Mouse (Mus musculus): ENCODE measurements at regions not wholly inside any gene's neighbourhood (a gene's known extent, or its start where the extent isn't known, plus 50 kb on each side); places are given as distances from the start of the nearest gene placed in this dataset.
A peak's percentile ranks its signal among the peaks of the same experiment; 100 is the strongest.

DNA sequence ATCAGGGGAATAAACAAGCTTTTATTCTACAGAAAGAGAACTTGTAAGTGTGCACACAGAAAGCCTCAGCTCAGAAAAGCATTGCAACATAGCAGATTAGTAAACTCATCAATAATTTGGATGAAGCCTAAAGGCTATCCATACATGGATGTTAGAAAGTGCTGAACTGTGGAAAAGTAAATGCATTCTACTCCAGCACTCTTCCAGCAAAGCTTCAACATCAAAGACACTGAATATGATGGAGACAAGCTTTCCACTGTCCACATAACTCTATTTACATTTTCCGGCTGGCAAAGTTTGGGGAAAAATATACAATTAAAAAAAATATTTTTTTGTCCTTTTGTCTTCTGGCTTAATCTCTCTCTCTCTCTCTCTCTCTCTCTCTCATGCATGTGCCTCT lies 69.7 kb downstream of the Slitrk6 start:
- Histone ChIP-seq H3K36me3 (no peaks in the 10 kb centered on the region), H3K4me3 (no peak overlapping the region), H3K27me3 (no peaks in the 10 kb centered on the region), H3K4me2 (no peak overlapping the region), H3K4me1 (replicated peaks) (no peaks in the 10 kb centered on the region), H3K27ac (no peak overlapping the region), H3K9me3 (no peaks in the 10 kb centered on the region), H3K9ac (no peak overlapping the region)
- 89% methylated on average over 1 of the region's 1 CpGs for WGBS
- no peak for ATAC-seq (ENCODE audit: low FRiP score)

DNA sequence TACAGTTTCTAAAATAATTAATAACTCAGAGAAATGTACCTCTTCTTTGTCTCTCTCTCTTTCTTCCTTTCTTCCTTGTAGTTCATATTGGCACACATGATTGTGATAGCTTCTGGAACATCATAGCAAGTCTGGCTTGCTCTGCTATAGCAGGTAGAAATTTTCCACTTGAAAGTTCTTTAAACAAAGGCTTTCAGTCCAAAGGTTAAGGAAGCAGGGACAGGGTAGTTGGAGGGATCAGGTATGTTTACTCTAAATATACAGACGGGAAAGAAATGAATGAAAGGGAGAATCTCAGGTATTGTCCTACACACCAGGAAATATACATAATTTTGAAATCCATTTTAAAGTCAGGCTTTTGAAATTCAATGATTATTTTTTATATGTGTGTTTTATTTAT lies 75.2 kb downstream of the Slitrk6 start:
- ATAC-seq (ENCODE audit: low FRiP score) = no peak
- Histone ChIP-seq H3K4me3 (no peak overlapping the region), H3K9me3 (no peaks in the 10 kb centered on the region), H3K4me1 (replicated peaks) (no peaks in the 10 kb centered on the region), H3K9ac (no peak overlapping the region), H3K4me2 (no peak overlapping the region), H3K36me3 (no peaks in the 10 kb centered on the region), H3K27ac (no peak overlapping the region), H3K27me3 (no peaks in the 10 kb centered on the region)
- 90% methylated on average over 1 of the region's 1 CpGs for WGBS

DNA sequence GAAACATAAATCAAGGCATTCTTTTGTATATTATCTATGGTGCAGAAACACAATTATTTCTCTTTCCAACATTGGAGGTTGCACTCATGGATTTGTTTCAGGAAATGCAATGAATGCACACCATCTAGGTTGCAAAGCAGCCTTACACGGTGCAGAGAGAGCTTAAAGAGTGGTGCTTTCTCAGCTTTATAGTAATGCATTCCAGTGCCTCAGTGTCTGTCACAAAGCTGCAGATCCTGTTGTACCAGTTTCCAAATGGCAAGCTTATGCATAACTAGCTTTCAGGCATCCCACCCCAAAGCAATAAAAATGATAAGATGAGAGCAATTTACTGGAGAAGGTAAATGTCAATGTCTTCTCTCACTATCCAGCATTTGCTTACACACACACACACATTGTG lies 89.2 kb downstream of the Slitrk6 start:
- Histone ChIP-seq H3K4me2 (no peak overlapping the region), H3K9ac (no peak overlapping the region), H3K4me3 (no peak overlapping the region), H3K4me1 (replicated peaks) (no peaks in the 10 kb centered on the region), H3K27me3 (no peaks in the 10 kb centered on the region), H3K36me3 (no peaks in the 10 kb centered on the region), H3K9me3 (no peaks in the 10 kb centered on the region), H3K27ac (no peak overlapping the region)
- no peak for ATAC-seq (ENCODE audit: low FRiP score)
- 78% methylated on average over 1 of the region's 1 CpGs for WGBS

DNA sequence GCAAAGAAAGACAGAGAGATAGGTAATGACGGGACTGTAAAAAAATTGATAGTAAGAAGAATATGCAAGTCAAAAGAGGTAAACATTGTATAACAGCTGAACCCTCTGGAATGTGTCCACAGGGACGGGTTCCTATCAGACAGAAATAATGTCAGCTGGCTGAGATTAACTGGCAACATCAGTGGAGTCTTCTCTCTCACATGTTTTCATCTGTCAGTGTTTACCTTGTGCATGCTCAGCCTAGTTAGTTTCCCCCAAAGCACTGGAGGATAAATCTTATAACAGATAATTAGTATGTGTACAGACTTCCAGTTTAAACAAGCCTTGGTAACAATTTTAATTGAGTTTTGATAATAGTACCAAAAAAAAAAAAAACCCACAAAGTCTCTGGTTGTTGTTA lies 91.7 kb downstream of the Slitrk6 start:
- H3K27ac ChIP-seq = no peak overlapping the region
- WGBS = 75% methylated on average over 2 of the region's 2 CpGs
- H3K4me2 ChIP-seq = no peak overlapping the region
- no peak overlapping the region for H3K9ac ChIP-seq
- H3K4me3 ChIP-seq = no peak overlapping the region
- no peaks in the 10 kb centered on the region for H3K36me3 ChIP-seq
- H3K4me1 ChIP-seq (replicated peaks) = no peaks in the 10 kb centered on the region
- H3K9me3 ChIP-seq = no peaks in the 10 kb centered on the region
- no peak for ATAC-seq (ENCODE audit: low FRiP score)
- H3K27me3 ChIP-seq = no peaks in the 10 kb centered on the region

DNA sequence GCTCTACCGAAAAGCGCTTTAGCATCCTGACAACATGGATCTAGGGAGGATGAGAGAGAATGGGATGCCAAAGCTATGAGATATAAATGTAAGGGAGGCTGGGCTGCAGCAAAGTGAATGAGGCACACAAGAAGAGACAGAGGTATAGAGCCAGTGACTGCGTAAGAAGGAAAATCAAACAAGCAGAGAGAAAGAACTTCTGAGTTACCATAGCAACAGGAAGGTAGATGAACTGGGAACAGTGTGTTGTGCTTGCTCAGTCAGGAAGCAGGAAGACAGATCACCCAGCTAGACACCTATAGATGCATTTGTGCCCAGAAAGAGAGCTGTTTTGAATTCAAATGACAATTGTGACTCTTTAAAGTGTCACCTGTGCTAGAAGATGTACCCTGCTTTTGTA lies 120.8 kb downstream of the Slitrk6 start:
- Histone ChIP-seq H3K4me2 (no peak overlapping the region), H3K4me1 (replicated peaks) (no peaks in the 10 kb centered on the region), H3K36me3 (no peaks in the 10 kb centered on the region), H3K4me3 (no peak overlapping the region), H3K9ac (no peak overlapping the region), H3K27me3 (no peaks in the 10 kb centered on the region), H3K9me3 (no peaks in the 10 kb centered on the region), H3K27ac (no peak overlapping the region)
- peak; percentile 57; the same call in 1 of the 2 replicates for ATAC-seq (ENCODE audit: low FRiP score)
- WGBS = 66% methylated on average over 3 of the region's 3 CpGs

DNA sequence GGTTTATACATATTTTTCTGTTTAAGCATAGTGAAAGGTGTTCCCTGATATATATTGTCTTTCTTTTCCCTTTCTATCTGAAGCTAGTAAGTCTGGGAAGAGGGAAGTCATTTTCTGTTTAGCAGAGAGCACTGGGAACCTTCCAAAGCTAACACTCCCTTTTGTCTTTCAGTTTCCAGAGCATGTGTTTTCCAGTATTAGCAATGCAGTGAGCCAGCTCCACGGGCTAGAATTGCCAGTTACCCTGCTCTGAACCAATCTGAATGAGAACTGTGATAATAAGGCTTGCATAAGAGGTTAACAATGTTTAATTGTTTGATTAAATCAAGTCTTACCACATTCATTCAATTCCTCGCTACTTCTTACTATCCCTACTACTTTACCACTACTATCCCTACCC lies 131.2 kb downstream of the Slitrk6 start:
- H3K4me2 ChIP-seq = no peak overlapping the region
- 60% methylated on average over 2 of the region's 2 CpGs for WGBS
- H3K27me3 ChIP-seq = no peaks in the 10 kb centered on the region
- H3K36me3 ChIP-seq = no peaks in the 10 kb centered on the region
- H3K27ac ChIP-seq = no peak overlapping the region
- H3K4me1 ChIP-seq (replicated peaks) = no peaks in the 10 kb centered on the region
- H3K9ac ChIP-seq = no peak overlapping the region
- ATAC-seq (ENCODE audit: low FRiP score) = no peak
- no peaks in the 10 kb centered on the region for H3K9me3 ChIP-seq
- no peak overlapping the region for H3K4me3 ChIP-seq

DNA sequence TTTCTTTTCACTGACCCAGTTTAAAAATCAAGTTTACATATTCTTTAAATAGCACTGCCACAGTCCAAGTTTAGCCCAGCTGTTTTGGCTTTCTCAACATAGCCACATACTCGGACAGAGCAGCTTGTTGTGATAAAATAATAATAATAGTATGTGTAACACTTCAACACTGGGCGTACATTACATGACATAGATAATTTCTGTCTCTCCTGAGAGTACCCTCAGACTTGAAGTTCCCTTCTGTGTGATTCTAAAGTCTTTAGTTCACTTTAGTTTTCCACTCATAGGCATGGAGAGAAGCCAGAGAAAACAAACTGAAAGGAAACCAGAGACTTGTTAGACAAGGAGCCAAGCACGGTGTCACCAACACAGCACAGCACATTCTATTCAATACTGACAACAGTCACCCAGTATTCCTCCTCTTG lies 136.4 kb downstream of the Slitrk6 start:
- no peak overlapping the region for H3K4me2 ChIP-seq
- H3K4me3 ChIP-seq = no peak overlapping the region
- ATAC-seq (ENCODE audit: low FRiP score) = no peak
- H3K27ac ChIP-seq = no peak overlapping the region
- no peaks in the 10 kb centered on the region for H3K9me3 ChIP-seq
- H3K9ac ChIP-seq = no peak overlapping the region
- WGBS = 74% methylated on average over 3 of the region's 3 CpGs
- no peaks in the 10 kb centered on the region for H3K36me3 ChIP-seq
- H3K4me1 ChIP-seq (replicated peaks) = no peaks in the 10 kb centered on the region
- H3K27me3 ChIP-seq = no peaks in the 10 kb centered on the region

DNA sequence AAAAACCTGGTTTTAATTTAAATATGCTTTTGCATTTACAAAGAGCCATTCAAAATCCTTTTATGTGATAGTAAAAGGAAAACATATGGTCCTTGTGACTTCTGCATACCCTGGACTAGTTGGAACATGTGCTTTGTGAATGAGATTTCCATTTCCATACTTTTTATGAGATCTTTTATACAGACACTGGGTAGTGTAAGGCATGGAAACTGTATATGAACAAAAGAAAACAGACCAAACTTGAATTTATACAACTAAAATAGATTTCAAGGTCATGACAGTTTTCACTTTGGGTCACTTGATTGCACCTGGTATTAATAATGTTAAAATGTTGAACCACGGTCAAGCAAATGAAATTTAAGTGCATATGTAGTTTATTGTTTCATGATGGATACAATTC lies 138.5 kb downstream of the Slitrk6 start:
- Histone ChIP-seq H3K27me3 (no peaks in the 10 kb centered on the region), H3K27ac (no peak overlapping the region), H3K4me2 (no peak overlapping the region), H3K4me3 (no peak overlapping the region), H3K9ac (no peak overlapping the region), H3K9me3 (no peaks in the 10 kb centered on the region), H3K36me3 (no peaks in the 10 kb centered on the region), H3K4me1 (replicated peaks) (no peaks in the 10 kb centered on the region)
- no peak for ATAC-seq (ENCODE audit: low FRiP score)
- WGBS = 84% methylated on average over 1 of the region's 1 CpGs

DNA sequence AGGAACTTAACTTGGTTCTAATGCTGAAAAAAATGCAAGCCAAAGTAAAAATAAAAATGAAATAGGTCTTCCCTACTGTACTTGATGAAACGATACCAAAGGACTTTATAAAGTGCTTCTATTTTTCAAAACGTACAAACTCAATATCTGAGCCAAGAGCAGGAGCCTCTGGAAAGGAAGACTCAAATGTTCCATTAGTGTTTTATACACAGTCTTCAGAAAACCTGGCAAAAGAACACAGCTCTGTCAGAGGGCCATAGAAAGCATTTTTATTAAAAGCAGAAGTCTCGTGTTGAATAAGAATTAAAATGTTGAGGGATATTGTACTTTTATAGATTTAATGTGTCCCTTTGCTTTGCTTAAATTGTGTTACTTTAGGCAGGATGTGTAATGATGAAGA lies 174.6 kb downstream of the Slitrk6 start:
- Histone ChIP-seq H3K9ac (no peak overlapping the region), H3K9me3 (no peaks in the 10 kb centered on the region), H3K27ac (no peak overlapping the region), H3K4me3 (no peak overlapping the region), H3K4me1 (replicated peaks) (no peaks in the 10 kb centered on the region), H3K4me2 (no peak overlapping the region), H3K36me3 (no peaks in the 10 kb centered on the region), H3K27me3 (no peaks in the 10 kb centered on the region)
- WGBS = 85% methylated on average over 3 of the region's 3 CpGs
- ATAC-seq (ENCODE audit: low FRiP score) = no peak

DNA sequence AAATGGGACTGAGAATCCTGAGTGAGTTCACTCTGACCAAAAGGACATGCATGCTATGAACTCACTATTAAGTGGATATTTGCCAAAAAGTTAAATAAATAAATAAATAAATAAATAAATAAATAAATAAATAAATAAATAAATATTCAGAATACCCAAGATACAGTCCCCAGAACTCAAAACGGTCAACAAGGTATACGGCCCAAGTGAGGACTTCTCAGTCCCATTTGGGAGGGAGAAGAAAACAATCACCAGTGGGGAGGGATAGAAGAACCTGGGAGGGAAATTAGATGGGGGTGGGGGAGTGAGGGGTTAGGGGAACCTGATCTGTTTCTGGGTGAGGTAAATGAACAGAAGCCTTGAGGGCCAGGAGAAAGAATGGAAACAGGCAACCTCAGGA lies 184.2 kb downstream of the Slitrk6 start:
- no peak overlapping the region for H3K4me3 ChIP-seq
- H3K4me1 ChIP-seq (replicated peaks) = no peaks in the 10 kb centered on the region
- no peak for ATAC-seq (ENCODE audit: low FRiP score)
- no peak overlapping the region for H3K27ac ChIP-seq
- no peaks in the 10 kb centered on the region for H3K27me3 ChIP-seq
- WGBS = 94% methylated on average over 2 of the region's 2 CpGs
- H3K36me3 ChIP-seq = no peaks in the 10 kb centered on the region
- no peak overlapping the region for H3K4me2 ChIP-seq
- H3K9ac ChIP-seq = no peak overlapping the region
- H3K9me3 ChIP-seq = no peaks in the 10 kb centered on the region

DNA sequence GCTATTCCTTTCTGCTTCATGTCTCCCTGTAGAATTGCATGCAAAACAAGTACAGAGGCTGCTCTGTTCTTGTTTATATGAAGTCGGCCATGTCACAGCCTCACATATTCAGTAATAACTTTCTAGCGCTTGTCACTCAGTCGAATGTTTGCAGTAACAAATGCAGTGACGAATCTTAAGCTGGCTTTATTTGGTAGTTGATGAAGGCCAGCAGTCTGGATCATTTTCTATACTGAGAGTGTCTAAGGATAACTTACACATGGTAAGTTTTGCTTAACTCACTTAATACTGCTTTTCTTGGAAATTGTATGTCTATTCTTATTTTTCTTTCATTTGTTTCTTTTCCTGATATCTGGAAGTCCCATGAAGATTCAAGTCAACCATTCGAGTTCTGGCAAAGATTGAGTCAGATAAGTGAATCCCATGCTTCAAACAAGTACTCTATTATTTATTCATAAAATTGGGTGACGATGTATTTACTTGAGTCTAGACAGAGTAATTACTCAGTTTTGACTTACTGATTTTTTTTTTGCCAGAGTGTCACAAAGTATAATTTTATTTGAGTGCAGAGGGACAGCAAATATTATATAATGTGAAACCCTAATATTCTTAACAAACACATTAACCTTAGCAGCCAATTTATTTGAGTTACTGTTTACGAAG lies 189.0 kb downstream of the Slitrk6 start:
- no peak for ATAC-seq (ENCODE audit: low FRiP score)
- Histone ChIP-seq H3K4me3 (no peak overlapping the region), H3K4me1 (replicated peaks) (no peaks in the 10 kb centered on the region), H3K4me2 (no peak overlapping the region), H3K27ac (no peak overlapping the region), H3K9ac (no peak overlapping the region), H3K36me3 (no peaks in the 10 kb centered on the region), H3K27me3 (no peaks in the 10 kb centered on the region), H3K9me3 (no peaks in the 10 kb centered on the region)
- 85% methylated on average over 7 of the region's 7 CpGs for WGBS

DNA sequence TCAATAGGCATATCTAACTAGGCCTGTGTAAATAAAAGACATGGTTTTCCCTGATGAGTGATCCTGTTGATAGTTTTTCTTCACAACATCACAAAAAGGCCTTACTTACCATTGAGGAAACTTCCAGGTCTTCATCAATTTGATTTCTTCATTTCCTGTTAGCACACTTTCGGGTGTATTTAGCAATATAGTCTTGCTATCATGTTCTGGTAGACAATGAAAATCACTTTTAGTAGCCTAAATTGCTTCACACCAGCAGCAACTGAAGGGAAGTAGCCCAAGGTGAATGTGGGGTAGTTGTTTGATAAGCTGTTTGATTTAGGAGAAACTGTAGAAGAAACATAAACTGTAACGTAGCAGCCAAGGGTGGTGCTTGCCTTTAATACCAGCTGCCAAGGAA lies 190.3 kb downstream of the Slitrk6 start:
- no peaks in the 10 kb centered on the region for H3K36me3 ChIP-seq
- 92% methylated on average over 2 of the region's 2 CpGs for WGBS

DNA sequence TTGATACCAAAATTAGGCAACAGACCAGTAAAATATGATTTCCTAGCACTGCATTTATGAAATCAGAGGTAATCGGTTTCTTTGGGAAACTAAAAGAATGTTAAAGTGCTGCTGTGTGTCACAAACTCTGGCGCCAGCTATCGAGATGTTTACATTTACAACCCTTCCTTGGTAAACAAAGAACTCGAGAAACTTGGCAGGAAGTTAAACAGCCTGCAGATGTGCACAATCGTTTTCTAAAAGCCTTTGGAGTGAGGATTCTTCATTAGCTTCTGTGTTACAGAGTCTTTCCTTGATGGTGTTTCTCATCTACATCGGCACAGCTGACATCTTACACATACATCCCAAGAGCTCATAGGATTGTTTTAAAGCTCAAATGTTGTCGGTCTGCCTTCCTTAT lies 209.7 kb downstream of the Slitrk6 start:
- WGBS = 72% methylated on average over 7 of the region's 7 CpGs
- H3K4me1 ChIP-seq (replicated peaks) = no peaks in the 10 kb centered on the region

More for the DNA sequence above, 190.3 kb downstream of the Slitrk6 start:
- ATAC-seq (ENCODE audit: low FRiP score) = no peak
- Histone ChIP-seq H3K9me3 (no peaks in the 10 kb centered on the region), H3K4me3 (no peak overlapping the region), H3K4me1 (replicated peaks) (no peaks in the 10 kb centered on the region), H3K27ac (no peak overlapping the region), H3K4me2 (no peak overlapping the region), H3K9ac (no peak overlapping the region), H3K27me3 (no peaks in the 10 kb centered on the region)

More for the DNA sequence above, 209.7 kb downstream of the Slitrk6 start:
- H3K9ac ChIP-seq = no peak overlapping the region
- H3K27ac ChIP-seq = no peak overlapping the region
- no peaks in the 10 kb centered on the region for H3K36me3 ChIP-seq
- no peaks in the 10 kb centered on the region for H3K9me3 ChIP-seq
- H3K4me2 ChIP-seq = no peak overlapping the region
- H3K4me3 ChIP-seq = no peak overlapping the region
- ATAC-seq (ENCODE audit: low FRiP score) = no peak
- H3K27me3 ChIP-seq = no peaks in the 10 kb centered on the region

Data from hindbrain, embryonic 13.5 days (tissue).